ENCODE assay signal across 12 mouse cellular contexts in the genomic region with DNA sequence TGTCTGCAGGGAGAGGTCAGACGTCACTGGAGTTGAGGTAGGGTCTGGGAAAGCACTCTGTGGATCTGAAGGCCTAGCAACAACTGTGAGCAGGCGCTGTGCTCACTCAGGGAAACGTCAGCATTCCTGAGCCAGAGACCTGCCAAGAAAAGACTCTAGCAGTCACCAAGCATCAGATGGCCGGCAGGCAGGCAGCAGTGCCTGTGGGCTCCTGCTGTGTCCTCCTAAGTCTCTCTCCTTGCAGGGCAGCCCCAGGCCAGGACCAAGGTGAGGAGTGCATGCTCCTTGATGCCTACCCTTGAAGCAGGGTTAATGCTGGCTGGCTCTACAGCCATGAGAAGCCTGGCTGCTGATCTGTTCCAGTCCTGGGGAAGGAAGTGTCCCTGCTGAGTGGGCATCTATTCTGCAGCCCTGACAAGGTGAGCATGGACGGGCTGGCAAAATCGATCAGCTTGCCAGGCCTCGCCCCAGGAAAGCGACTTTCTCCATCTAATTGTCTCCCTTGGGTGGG. TPM values are rescaled to one million over a fixed set of nuclear protein-coding genes. Genes with fewer than 3 reads are reported as not detected.
A peak's percentile ranks its signal among the peaks of the same experiment; 100 is the strongest.
DNase-seq lines count a peak whose midpoint lies in the region; ATAC-seq lines count a peak whose summit lies in the region.
"Had no signal": no experiment of that assay in that cellular context is flagged by ENCODE, and none has a peak within 500 bp of the region (broad histone marks: within the 10 kb centered on the region; RNA-seq: fewer than 3 reads in every experiment).

No protein-coding gene starts in this region.

- H3K36me3 ChIP-seq in heart, embryonic 12.5 days, result peaks cover 42% of the 10 kb centered on the region; the same call in 1 of the 2 replicates
- peaks cover 15% of the 10 kb centered on the region for H3K36me3 ChIP-seq in heart, embryonic 14.5 days (ENCODE audit: control insufficient read depth, insufficient read depth, low read length)

- peaks cover 40% of the 10 kb centered on the region for H3K4me1 ChIP-seq in heart, embryonic 12.5 days (replicated peaks)
- peaks cover 12 to 21% of the 10 kb centered on the region in 2 experiments for H3K4me1 ChIP-seq in heart, embryonic 14.5 days (ENCODE audit: control insufficient read depth in 2 of 2, insufficient read depth in 2 of 2, low read length in 2 of 2)
- H3K4me1 ChIP-seq: embryonic facial prominence, embryonic 12.5 days; forebrain, embryonic 15.5 days; limb, embryonic 12.5 days had no signal

- no peak for ATAC-seq in heart, embryonic 12.5 days (ENCODE audit: insufficient number of reproducible peaks, low FRiP score)
- no peak for ATAC-seq in heart, embryonic 14.5 days (ENCODE audit: insufficient number of reproducible peaks, insufficient read depth, low FRiP score, low read depth)
- ATAC-seq: forebrain, embryonic 15.5 days; intestine, postnatal 0 days had no signal

- H3K27me3 ChIP-seq in heart, embryonic 12.5 days (replicated peaks), result no peaks in the 10 kb centered on the region
- no peaks in the 10 kb centered on the region for H3K27me3 ChIP-seq in heart, embryonic 14.5 days (ENCODE audit: control insufficient read depth, insufficient read depth, low read length)
- H3K27me3 ChIP-seq: embryonic facial prominence, embryonic 12.5 days; forebrain, embryonic 15.5 days; limb, embryonic 12.5 days had no signal

- intact Hi-C loops in heart, postnatal 25 days (cut with DNase I), result no loop called here

- no peak for DNase-seq in heart, postnatal 25 days (ENCODE audit: low spot score)
- DNase-seq in Muller cell, postnatal 12 days (ENCODE audit: inconsistent ontology term), result peak; percentile 31
- DNase-seq in cerebellum, adult 11 months, result peak; percentile 62
- no peak for DNase-seq in right cerebral cortex, postnatal 36 days (ENCODE audit: low spot score in 2 of 2)
- no peak for DNase-seq in urinary bladder, postnatal 10 days (ENCODE audit: low spot score)
- DNase-seq: kidney, postnatal 25 days had no signal

- H3K4me2 ChIP-seq in heart, embryonic 12.5 days, result no peak overlapping the region
- H3K4me2 ChIP-seq in heart, embryonic 14.5 days (ENCODE audit: low read length), result no peak overlapping the region
- H3K4me2 ChIP-seq: embryonic facial prominence, embryonic 12.5 days; forebrain, embryonic 15.5 days; limb, embryonic 12.5 days had no signal

- H3K27ac ChIP-seq in heart, embryonic 12.5 days (ENCODE audit: poor library complexity, severe bottlenecking), result peak overlapping the region; percentile 34; the same call in 1 of the 2 replicates
- peak overlapping the region; percentile 45 to 75; a peak in 3 of 4 replicates for H3K27ac ChIP-seq in heart, embryonic 14.5 days (replicated peaks in 1 of 2; ENCODE audit: control insufficient read depth in 1 of 2, insufficient read depth in 1 of 2, low read depth in 2 of 2, low read length in 2 of 2)
- H3K27ac ChIP-seq: embryonic facial prominence, embryonic 12.5 days; forebrain, embryonic 15.5 days; limb, embryonic 12.5 days had no signal

- H3K9me3 ChIP-seq in heart, embryonic 12.5 days (replicated peaks), result no peaks in the 10 kb centered on the region
- no peaks in the 10 kb centered on the region for H3K9me3 ChIP-seq in heart, embryonic 14.5 days (ENCODE audit: control insufficient read depth, low read length)
- H3K9me3 ChIP-seq: embryonic facial prominence, embryonic 12.5 days; forebrain, embryonic 15.5 days; limb, embryonic 12.5 days had no signal

- no peak overlapping the region for H3K9ac ChIP-seq in heart, embryonic 12.5 days
- 0 out of 2 replicates have a peak overlapping the region, but pooled peaks have one; percentile 21 for H3K9ac ChIP-seq in heart, embryonic 14.5 days (ENCODE audit: low read length)
- H3K9ac ChIP-seq: embryonic facial prominence, embryonic 12.5 days; forebrain, embryonic 15.5 days; limb, embryonic 12.5 days had no signal

- 59% methylated on average over 8 of the region's 8 CpGs for WGBS in heart, embryonic 12.5 days
- WGBS in heart, embryonic 14.5 days, result 54% methylated on average over 8 of the region's 8 CpGs

- H3K4me3 ChIP-seq in heart, embryonic 12.5 days, result no peak overlapping the region
- H3K4me3 ChIP-seq in heart, embryonic 14.5 days (ENCODE audit: control insufficient read depth in 1 of 2, insufficient read depth in 1 of 2, low read depth in 1 of 2, low read length in 2 of 2), result no peak overlapping the region
- H3K4me3 ChIP-seq: embryonic facial prominence, embryonic 12.5 days; forebrain, embryonic 15.5 days; limb, embryonic 12.5 days had no signal

RNA-seq across cellular contexts. Expression of gene Chid1, which starts 28.9 kb away (rescaled TPM):
- 35.9 and 38.6 TPM in 2 replicates for polyA plus RNA-seq in heart, embryonic 12.5 days (2016; fragmentation: Nextera tagmentation; extraction: Ambion mirVana)
- 10 to 100 TPM; 46.6 to 47.1 TPM for total RNA-seq in heart, postnatal 25 days (2021)
- polyA plus RNA-seq in heart, embryonic 14.5 days (2014; fragmentation: Nextera tagmentation; extraction: Ambion mirVana), result 32.5 and 33.3 TPM in 2 replicates

RNA-seq across cellular contexts. Expression of gene Tspan4, which starts 35.7 kb away (rescaled TPM):
- polyA plus RNA-seq in heart, embryonic 12.5 days (2016; fragmentation: Nextera tagmentation; extraction: Ambion mirVana), result 57.5 and 57.6 TPM in 2 replicates
- 10 to 100 TPM; 17.5 to 39.0 TPM for total RNA-seq in heart, postnatal 25 days (2021)
- polyA plus RNA-seq in heart, embryonic 14.5 days (2014; fragmentation: Nextera tagmentation; extraction: Ambion mirVana), result 61.5 and 65.0 TPM in 2 replicates

RNA-seq across cellular contexts. Expression of gene Polr2l, which starts 35.8 kb away (rescaled TPM):
- 60.7 and 64.7 TPM in 2 replicates for polyA plus RNA-seq in heart, embryonic 12.5 days (2016; fragmentation: Nextera tagmentation; extraction: Ambion mirVana)
- total RNA-seq in heart, postnatal 25 days (2021), result 10 to 100 TPM; 74.3 to 74.7 TPM
- 73.2 and 78.0 TPM in 2 replicates for polyA plus RNA-seq in heart, embryonic 14.5 days (2014; fragmentation: Nextera tagmentation; extraction: Ambion mirVana)

RNA-seq across cellular contexts. Expression of gene Cd151, which starts 43.5 kb away (rescaled TPM):
- 27.4 and 30.6 TPM in 2 replicates for polyA plus RNA-seq in heart, embryonic 12.5 days (2016; fragmentation: Nextera tagmentation; extraction: Ambion mirVana)
- total RNA-seq in heart, postnatal 25 days (2021), result 100 to 1,000 TPM; 280 TPM
- polyA plus RNA-seq in heart, embryonic 14.5 days (2014; fragmentation: Nextera tagmentation; extraction: Ambion mirVana), result 77.5 and 115 TPM in 2 replicates

RNA-seq across cellular contexts. Expression of gene Cracr2b, which starts 49.8 kb away (rescaled TPM):
- 16.6 and 17.5 TPM in 2 replicates for polyA plus RNA-seq in heart, embryonic 12.5 days (2016; fragmentation: Nextera tagmentation; extraction: Ambion mirVana)
- 10 to 100 TPM; 19.7 to 23.1 TPM for total RNA-seq in heart, postnatal 25 days (2021)
- 20.4 and 25.6 TPM in 2 replicates for polyA plus RNA-seq in heart, embryonic 14.5 days (2014; fragmentation: Nextera tagmentation; extraction: Ambion mirVana)

Comparison
In these comparisons a context has a peak if more than half of its experiments do, and no peak if none do; other contexts are left out.
1. DNase-seq: peak in Muller cell, postnatal 12 days (single experiment) and cerebellum, adult 11 months (single experiment); none in heart, postnatal 25 days (single experiment), right cerebral cortex, postnatal 36 days (0 of 2) and urinary bladder, postnatal 10 days (single experiment).